Mouse (Mus musculus): ENCODE measurements around the gene Elavl4. TPM values are rescaled to one million over a fixed set of nuclear protein-coding genes. Genes with fewer than 3 reads are reported as not detected.

Elavl4 gene
- polyA plus RNA-seq, 2 experiments, result 0.04 TPM; not detected in 1

DNA sequence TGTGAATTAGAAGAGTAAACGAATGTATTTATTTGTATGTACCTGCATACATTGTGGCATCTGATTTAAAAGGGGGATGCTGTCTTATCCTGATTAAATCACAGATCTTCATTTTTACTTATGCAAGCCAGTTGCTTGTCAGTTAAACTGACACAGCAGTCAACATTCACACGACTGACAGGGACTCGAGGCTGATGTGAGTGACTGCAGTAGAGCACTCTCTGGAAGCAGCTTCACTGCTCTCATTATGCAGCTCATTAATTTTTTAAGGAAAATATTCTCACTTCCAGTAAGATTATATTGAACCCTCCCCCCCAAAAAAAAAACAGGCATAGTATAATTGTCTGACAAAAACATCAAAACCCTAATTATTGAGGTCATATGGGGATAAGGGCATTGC is 101.7 kb downstream of the Elavl4 start:
- Histone ChIP-seq H3K9ac (replicated peaks) (no peak overlapping the region), H3K27me3 (ENCODE audit: control insufficient read depth, insufficient read depth, low read length) (no peaks in the 10 kb centered on the region), H3K4me3 (ENCODE audit: insufficient read depth in 1 of 2, low read depth in 2 of 2, low read length in 2 of 2) (no peak overlapping the region), H3K27ac (no peak overlapping the region), H3K36me3 (replicated peaks; ENCODE audit: control insufficient read depth, insufficient read depth, low read depth) (no peaks in the 10 kb centered on the region), H3K9me3 (ENCODE audit: control insufficient read depth, low read length) (no peaks in the 10 kb centered on the region), H3K4me1 (replicated peaks; ENCODE audit: control insufficient read depth in 2 of 2, insufficient read depth in 2 of 2, low read length in 1 of 2) (no peaks in the 10 kb centered on the region), H3K4me2 (ENCODE audit: low read depth) (no peak overlapping the region)
- 46% methylated on average over 3 of the region's 3 CpGs for WGBS (ENCODE audit: insufficient replicate concordance)
- TF ChIP-seq EP300 (IDR thresholded peaks at IDR 0.05; ENCODE audit: low read depth) (no peak), CTCF (IDR thresholded peaks at IDR 0.05; ENCODE audit: low read depth) (no peak)
- DNase-seq (ENCODE audit: low read depth in 3 of 3, low spot score in 3 of 3) (no peak), ATAC-seq (ENCODE audit: insufficient read depth) (no peak)

GRCm38 (mm10) chr4:110242879-110243278 is 108.8 kb downstream of the Elavl4 start:
- TF ChIP-seq CTCF (IDR thresholded peaks at IDR 0.05; ENCODE audit: low read depth), result no peak
- Histone ChIP-seq H3K4me3 (ENCODE audit: insufficient read depth in 1 of 2, low read depth in 2 of 2, low read length in 2 of 2) (no peak overlapping the region), H3K36me3 (replicated peaks; ENCODE audit: control insufficient read depth, insufficient read depth, low read depth) (no peaks in the 10 kb centered on the region), H3K9me3 (ENCODE audit: control insufficient read depth, low read length) (no peaks in the 10 kb centered on the region), H3K9ac (replicated peaks) (no peak overlapping the region), H3K27me3 (ENCODE audit: control insufficient read depth, insufficient read depth, low read length) (no peaks in the 10 kb centered on the region), H3K27ac (no peak overlapping the region), H3K4me2 (ENCODE audit: low read depth) (no peak overlapping the region), H3K4me1 (replicated peaks; ENCODE audit: control insufficient read depth in 2 of 2, insufficient read depth in 2 of 2, low read length in 1 of 2) (no peaks in the 10 kb centered on the region)
- no peak for DNase-seq (ENCODE audit: low read depth in 3 of 3, low spot score in 3 of 3)
- no peak for ATAC-seq (ENCODE audit: insufficient read depth)

- peak in 2 of 3 experiments; percentile 19 to 33 for DNase-seq (ENCODE audit: low read depth in 3 of 3, low spot score in 3 of 3)
- no peaks in the 10 kb centered on the region for H3K27me3 ChIP-seq (ENCODE audit: control insufficient read depth, insufficient read depth, low read length)
- H3K36me3 ChIP-seq (replicated peaks; ENCODE audit: control insufficient read depth, insufficient read depth, low read depth), result no peaks in the 10 kb centered on the region
- no peaks in the 10 kb centered on the region for H3K9me3 ChIP-seq (ENCODE audit: control insufficient read depth, low read length)
- H3K9ac ChIP-seq (replicated peaks), result no peak overlapping the region
- WGBS (ENCODE audit: insufficient replicate concordance), result 23% methylated on average over 1 of the region's 1 CpGs
- peak; percentile 48; the same call in 1 of the 2 replicates for TF ChIP-seq EP300 (IDR thresholded peaks at IDR 0.05; ENCODE audit: low read depth)
- TF ChIP-seq CTCF (IDR thresholded peaks at IDR 0.05; ENCODE audit: low read depth), result no peak
- no peak overlapping the region for H3K27ac ChIP-seq
- peak; percentile 72 for ATAC-seq (ENCODE audit: insufficient read depth)
- H3K4me2 ChIP-seq (ENCODE audit: low read depth), result peak overlapping the region; percentile 15; the same call in 1 of the 2 replicates
- H3K4me3 ChIP-seq (ENCODE audit: insufficient read depth in 1 of 2, low read depth in 2 of 2, low read length in 2 of 2), result no peak overlapping the region
- H3K4me1 ChIP-seq (replicated peaks; ENCODE audit: control insufficient read depth in 2 of 2, insufficient read depth in 2 of 2, low read length in 1 of 2), result peaks cover 16 to 19% of the 10 kb centered on the region in 2 experiments
Observed at GRCm38 (mm10) chr4:110234554-110234953, 117.2 kb downstream of the Elavl4 start.

DNA sequence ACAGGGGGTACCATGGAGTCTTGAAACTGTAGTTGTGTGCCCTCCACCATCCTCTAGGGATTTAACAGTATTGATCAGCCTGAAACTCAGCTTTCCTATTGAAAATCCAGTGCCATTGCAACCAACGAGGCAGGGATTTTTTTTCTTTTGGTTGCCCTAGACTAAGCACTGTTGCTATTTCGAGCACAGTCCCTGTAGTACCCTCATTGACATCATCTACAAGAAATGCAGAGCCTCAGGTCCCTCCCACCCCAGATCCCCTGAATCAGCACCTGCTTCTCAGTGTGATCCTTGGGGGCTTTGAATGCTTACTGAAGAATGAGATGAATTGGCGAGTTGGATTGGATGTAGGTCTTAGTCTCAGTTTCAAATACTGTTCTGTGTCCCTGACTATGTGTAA is 119.4 kb downstream of the Elavl4 start:
- TF ChIP-seq CTCF (IDR thresholded peaks at IDR 0.05; ENCODE audit: low read depth) (no peak), EP300 (IDR thresholded peaks at IDR 0.05; ENCODE audit: low read depth) (no peak)
- 74% methylated on average over 3 of the region's 3 CpGs for WGBS (ENCODE audit: insufficient replicate concordance)
- ATAC-seq (ENCODE audit: insufficient read depth), result no peak

GRCm38 (mm10) chr4:110231799-110232198 is 119.9 kb downstream of the Elavl4 start:
- H3K27me3 ChIP-seq (ENCODE audit: control insufficient read depth, insufficient read depth, low read length), result no peaks in the 10 kb centered on the region
- TF ChIP-seq EP300 (IDR thresholded peaks at IDR 0.05; ENCODE audit: low read depth), result no peak
- TF ChIP-seq CTCF (IDR thresholded peaks at IDR 0.05; ENCODE audit: low read depth), result no peak
- ATAC-seq (ENCODE audit: insufficient read depth), result no peak
- no peaks in the 10 kb centered on the region for H3K9me3 ChIP-seq (ENCODE audit: control insufficient read depth, low read length)
- no peaks in the 10 kb centered on the region for H3K36me3 ChIP-seq (replicated peaks; ENCODE audit: control insufficient read depth, insufficient read depth, low read depth)
- WGBS (ENCODE audit: insufficient replicate concordance), result 67% methylated on average over 4 of the region's 4 CpGs
- peaks cover 28 to 40% of the 10 kb centered on the region in 2 experiments for H3K4me1 ChIP-seq (replicated peaks; ENCODE audit: control insufficient read depth in 2 of 2, insufficient read depth in 2 of 2, low read length in 1 of 2)
- H3K4me3 ChIP-seq (ENCODE audit: insufficient read depth in 1 of 2, low read depth in 2 of 2, low read length in 2 of 2), result no peak overlapping the region
- no peak overlapping the region for H3K9ac ChIP-seq (replicated peaks)
- no peak for DNase-seq (ENCODE audit: low read depth in 3 of 3, low spot score in 3 of 3)
- no peak overlapping the region for H3K4me2 ChIP-seq (ENCODE audit: low read depth)
- H3K27ac ChIP-seq, result no peak overlapping the region

More for the DNA sequence above, 119.4 kb downstream of the Elavl4 start:
- Histone ChIP-seq H3K27me3 (ENCODE audit: control insufficient read depth, insufficient read depth, low read length) (no peaks in the 10 kb centered on the region), H3K36me3 (replicated peaks; ENCODE audit: control insufficient read depth, insufficient read depth, low read depth) (no peaks in the 10 kb centered on the region), H3K4me3 (ENCODE audit: insufficient read depth in 1 of 2, low read depth in 2 of 2, low read length in 2 of 2) (no peak overlapping the region), H3K9ac (replicated peaks) (no peak overlapping the region), H3K27ac (no peak overlapping the region), H3K9me3 (ENCODE audit: control insufficient read depth, low read length) (no peaks in the 10 kb centered on the region), H3K4me1 (replicated peaks; ENCODE audit: control insufficient read depth in 2 of 2, insufficient read depth in 2 of 2, low read length in 1 of 2) (peaks cover 25 to 35% of the 10 kb centered on the region in 2 experiments), H3K4me2 (ENCODE audit: low read depth) (no peak overlapping the region)
- DNase-seq (ENCODE audit: low read depth in 3 of 3, low spot score in 3 of 3), result no peak
